Mouse (Mus musculus) heart, adult 2 months (tissue): Measurements from ENCODE around the gene Fgr.

Experiments
- CTCF ChIP-seq: fragments of 200-600 bp; IDR thresholded peaks from 2 replicates; pipeline ENCODE4 v1.8.1; 2022; ENCODE audit warnings: antibody characterized with exemption, mild to moderate bottlenecking, moderate library complexity
- POLR2A ChIP-seq: fragments of 200-500 bp; IDR thresholded peaks from 2 replicates; pipeline ENCODE4 v1.6.1; 2011; ENCODE audit warnings: mild to moderate bottlenecking, low read depth, low read length, control low read depth; ENCODE audit not compliant: insufficient read depth

DNA sequence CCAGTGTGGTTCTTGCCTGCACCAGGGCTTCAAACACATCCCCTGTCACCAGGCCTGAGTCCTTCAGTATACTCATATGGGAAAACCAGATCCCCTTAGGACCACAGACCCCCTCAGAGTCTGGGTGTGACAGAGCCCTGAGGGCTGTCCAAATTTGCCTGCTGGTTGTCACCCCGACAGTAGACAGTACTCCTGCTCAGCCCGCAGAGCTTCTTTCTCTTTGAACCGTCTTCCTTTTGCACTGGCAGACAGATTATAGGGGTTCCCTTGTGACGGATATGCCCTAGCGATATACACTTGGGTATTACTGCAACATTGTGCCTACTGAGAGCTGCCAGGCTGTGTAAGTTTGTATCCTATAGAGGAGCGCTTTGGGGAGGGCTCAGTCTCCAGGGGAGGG lies 7.7 kb downstream of the Fgr start:
- TF ChIP-seq CTCF (no peak), POLR2A (no peak)
